In the genomic region with DNA sequence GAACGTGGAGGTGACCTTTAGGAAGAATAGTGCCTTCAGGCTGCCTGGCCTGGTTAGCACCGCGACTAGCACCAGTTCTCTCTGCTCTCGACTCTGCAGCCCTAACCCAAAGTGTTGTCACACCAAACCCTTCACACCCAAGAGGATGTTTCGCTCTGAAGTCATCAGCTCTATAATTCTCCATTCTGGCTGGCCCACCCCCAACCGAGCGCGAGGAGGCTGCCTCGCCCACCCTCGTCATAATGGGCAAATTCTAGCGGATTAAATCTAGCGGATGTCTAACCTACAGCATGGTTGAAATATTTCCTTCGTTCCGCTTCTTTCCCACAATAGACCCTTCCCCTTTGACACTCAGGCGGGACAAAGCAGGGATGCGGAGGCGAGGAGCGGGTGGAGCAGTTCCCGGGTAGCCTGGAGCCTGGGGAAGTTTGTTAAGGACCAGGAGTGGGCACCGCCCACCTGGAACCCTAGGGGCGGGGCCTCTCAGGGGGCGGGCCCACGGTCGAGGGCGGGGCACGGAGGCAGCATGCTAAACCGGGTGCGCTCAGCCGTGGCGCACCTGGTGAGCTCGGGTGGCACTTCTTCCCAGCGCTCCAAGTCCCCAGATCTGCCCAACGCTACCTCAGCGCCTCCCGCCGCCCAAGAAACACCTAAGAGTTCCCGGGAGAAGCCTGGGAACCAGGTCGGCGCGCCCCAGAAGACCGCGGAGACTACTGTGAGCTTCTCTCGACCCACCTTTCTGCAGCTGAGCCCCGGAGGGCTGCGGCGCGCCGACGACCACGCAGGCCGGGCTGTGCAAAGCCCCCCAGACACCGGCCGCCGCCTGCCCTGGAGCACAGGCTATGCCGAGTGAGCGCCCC, we compare ENCODE assay signal across 8 mouse cellular contexts. TPM values are rescaled to one million over a fixed set of nuclear protein-coding genes. Genes with fewer than 3 reads are reported as not detected.
A peak's percentile ranks its signal among the peaks of the same experiment; 100 is the strongest.
DNase-seq lines count a peak whose midpoint lies in the region; ATAC-seq and TF ChIP-seq lines count a peak whose summit lies in the region.

Ppm1j (plus strand) TSS at position 496 of the 860 bp plus-strand sequence.

- H3K9me3 ChIP-seq in liver, embryonic 15.5 days (replicated peaks), result no peaks in the 10 kb centered on the region

- ATAC-seq in inflammation-experienced regulatory T-cells, adult 6 months, result peak; percentile 59
- peak; percentile 49 for ATAC-seq in liver, embryonic 15.5 days (ENCODE audit: insufficient read depth)

- H3K4me3 ChIP-seq in layer of hippocampus, adult 2 months, result peak within 1 kb of the TSS; percentile 49
- peak within 1 kb of the TSS; percentile 52 for H3K4me3 ChIP-seq in liver, embryonic 15.5 days (replicated peaks)

- TF ChIP-seq POLR2A in brain, embryonic 14.5 days (IDR thresholded peaks at IDR 0.05; ENCODE audit: borderline replicate concordance, extremely low read depth, insufficient read depth, insufficient read length, poor library complexity, severe bottlenecking), result no peak

- H3K27me3 ChIP-seq in liver, embryonic 15.5 days, result peaks cover 100% of the 10 kb centered on the region

- DNase-seq in layer of hippocampus, adult 2 months (ENCODE audit: low spot score in 2 of 2), result no peak
- DNase-seq in layer of hippocampus, adult 9-11 months, result no peak
- peak; percentile 39 for DNase-seq in brain, embryonic 14.5 days (ENCODE audit: low read depth)
- DNase-seq in gastrocnemius, postnatal 25 days, result peak; percentile 82
- peak; percentile 74 to 86 for DNase-seq in natural killer cell, adult 2 months (ENCODE audit: low spot score in 2 of 2)
- peak; percentile 55 to 65 for DNase-seq in thymus, postnatal 36 days

- peaks cover 27% of the 10 kb centered on the region for H3K4me1 ChIP-seq in liver, embryonic 15.5 days (replicated peaks)

- no peak for TF ChIP-seq CTCF in layer of hippocampus, adult 2 months (conservative IDR thresholded peaks at IDR 0.05)
- no peak for TF ChIP-seq CTCF in brain, embryonic 14.5 days (IDR thresholded peaks at IDR 0.05; ENCODE audit: borderline replicate concordance, extremely low read depth, insufficient read depth, insufficient read length)

- WGBS in liver, embryonic 15.5 days (ENCODE audit: insufficient replicate concordance), result 2% methylated on average over 56 of the region's 56 CpGs

- no peaks in the 10 kb centered on the region for H3K36me3 ChIP-seq in liver, embryonic 15.5 days (replicated peaks)

- peak within 1 kb of the TSS; percentile 76 for H3K4me2 ChIP-seq in liver, embryonic 15.5 days

- no peak within 1 kb of the TSS for H3K27ac ChIP-seq in layer of hippocampus, adult 2 months
- H3K27ac ChIP-seq in liver, embryonic 15.5 days (replicated peaks), result no peak within 1 kb of the TSS

- H3K9ac ChIP-seq in liver, embryonic 15.5 days, result peak within 1 kb of the TSS; percentile 27; the same call in 1 of the 2 replicates

RNA-seq across cellular contexts. Expression of gene Ppm1j, which starts in this region (rescaled TPM):
- total RNA-seq in layer of hippocampus, adult 2 months (2021), result under 1 TPM in 1 of 2 experiments, not detected in 1; 0.46 TPM
- 1.2 and 2.1 TPM in 2 replicates for polyA plus RNA-seq in brain, embryonic 14.5 days (2012; rRNA removed)
- total RNA-seq in gastrocnemius, postnatal 25 days (2021), result 10 to 100 TPM; 34.3 to 40.8 TPM
- 10 to 100 TPM; 19.0 to 23.8 (median 22.1) TPM for polyA plus RNA-seq in inflammation-experienced regulatory T-cells, adult 6 months (2017; shearing (Covaris generic))
- 0.24 and 0.64 TPM in 2 replicates for polyA plus RNA-seq in liver, embryonic 15.5 days (2015; fragmentation: Nextera tagmentation; extraction: Ambion mirVana)

Comparison
In these comparisons a context has a peak if more than half of its experiments do, and no peak if none do; other contexts are left out.
1. RNA of gene Ppm1j (total RNA-seq): 34.3 to 40.8 TPM in gastrocnemius, postnatal 25 days; 0.46 TPM in layer of hippocampus, adult 2 months; every median in the first group is over 10 times any median in the second.
2. Peak in ATAC-seq, H3K4me3 ChIP-seq, H3K9ac ChIP-seq and H3K4me2 ChIP-seq in liver, embryonic 15.5 days; RNA of the gene not detected or under 1 TPM.
3. DNase-seq: peak in brain, embryonic 14.5 days (single experiment), gastrocnemius, postnatal 25 days (single experiment), natural killer cell, adult 2 months (2 of 2) and thymus, postnatal 36 days (2 of 2); none in layer of hippocampus, adult 2 months (0 of 2) and layer of hippocampus, adult 9-11 months (single experiment).